Mouse (Mus musculus): ENCODE results near the gene Rack1. TPM values are rescaled to one million over a fixed set of nuclear protein-coding genes. Genes with fewer than 3 reads are reported as not detected.
"Not testable (repeated sequence)": the region's sequence is repeated elsewhere in the genome, so short reads cannot be mapped to it uniquely, and the experiment has no call there.

Gene Rack1
- total RNA-seq (2021) = 100 to 1,000 TPM; 385 to 411 TPM

DNA sequence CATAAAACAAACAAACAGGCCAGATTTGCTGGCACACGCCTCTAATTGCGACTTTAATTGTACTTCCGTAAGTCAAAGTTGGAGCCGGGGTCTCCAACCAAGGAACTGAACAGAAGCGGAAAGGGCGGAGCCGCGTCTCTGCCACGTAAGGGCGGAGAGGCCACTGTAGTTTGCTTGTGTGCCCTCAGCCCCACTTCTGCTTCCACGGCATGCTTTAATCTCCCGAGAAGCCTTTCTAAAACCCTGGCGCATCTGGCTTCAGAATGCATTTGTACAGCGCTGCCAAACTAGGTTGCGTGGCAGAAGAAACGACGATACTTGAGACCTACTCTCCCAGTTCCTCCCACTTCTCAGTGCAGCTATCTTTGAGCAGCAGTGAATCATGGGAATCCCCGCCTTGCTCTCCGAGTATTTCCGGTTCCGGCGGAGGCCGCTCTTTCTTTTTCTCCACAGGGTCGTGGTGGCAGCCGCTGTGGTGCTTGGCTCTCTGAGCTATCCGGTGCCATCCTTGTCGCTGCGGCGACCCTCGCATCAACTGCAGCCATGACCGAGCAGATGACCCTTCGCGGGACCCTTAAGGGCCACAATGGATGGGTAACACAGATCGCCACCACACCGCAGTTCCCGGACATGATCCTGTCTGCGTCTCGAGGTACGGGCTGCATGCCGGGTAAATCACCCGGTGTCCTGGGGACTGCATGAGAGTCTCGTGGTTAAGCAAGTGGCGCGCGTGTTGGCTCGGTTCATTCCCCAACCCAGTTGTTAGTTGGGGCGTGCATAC lies at the start of gene Rack1:
TSS of gene Rack1 (plus strand) at position 412 of the 781 bp plus-strand sequence.
- intact Hi-C loops (cut with DNase I) = loop anchor here (1.0 to 5.0 kb wide), 2 partner anchors 16 to 402 kb away; partner anchors contain the start of gene Zfp62
- peak; percentile 88 to 93 for DNase-seq

DNA sequence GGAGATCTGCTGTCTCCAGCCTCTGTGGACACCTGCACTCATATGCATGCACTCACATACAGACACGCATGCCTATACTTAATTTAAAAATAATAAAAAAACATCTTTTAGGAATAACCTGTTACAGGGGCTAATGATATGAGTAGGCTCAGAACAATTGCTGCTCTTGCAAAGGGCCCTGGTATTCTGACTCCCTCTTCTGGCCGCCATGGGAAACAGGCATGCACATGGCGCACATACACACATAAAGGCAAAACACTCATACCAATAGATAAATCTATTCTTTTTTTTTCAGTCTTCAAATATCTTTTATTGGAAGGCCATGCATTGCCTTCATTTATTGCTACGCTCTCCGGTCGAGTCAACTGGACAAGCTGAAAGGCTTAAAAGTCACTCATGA lies 49.7 kb upstream of the Rack1 start:
- no peak for DNase-seq

DNA sequence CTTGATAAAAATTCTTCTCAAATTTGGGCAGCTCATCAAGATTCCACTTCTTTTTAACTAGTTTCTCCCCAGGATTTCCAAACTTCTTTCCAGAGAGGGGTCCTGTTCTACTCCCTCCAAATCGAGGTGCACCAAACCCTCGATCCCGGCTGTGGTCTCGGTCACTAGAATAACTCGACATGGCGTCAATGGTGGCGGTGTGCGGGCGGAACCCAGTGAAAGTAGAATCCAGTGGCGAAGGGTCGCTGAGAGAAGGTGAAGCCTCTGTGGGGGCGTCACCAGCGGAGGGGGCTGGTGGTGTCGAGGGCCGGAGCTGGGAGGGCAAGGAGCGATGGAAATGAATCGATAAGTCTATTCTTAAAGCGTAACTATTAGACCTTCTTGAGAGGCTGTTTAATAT lies 46.6 kb upstream of the Rack1 start:
- intact Hi-C loops (cut with DNase I) = not testable (repeated sequence)

More for the DNA sequence above, 49.7 kb upstream of the Rack1 start:
- intact Hi-C loops (cut with DNase I) = no loop called here

DNA sequence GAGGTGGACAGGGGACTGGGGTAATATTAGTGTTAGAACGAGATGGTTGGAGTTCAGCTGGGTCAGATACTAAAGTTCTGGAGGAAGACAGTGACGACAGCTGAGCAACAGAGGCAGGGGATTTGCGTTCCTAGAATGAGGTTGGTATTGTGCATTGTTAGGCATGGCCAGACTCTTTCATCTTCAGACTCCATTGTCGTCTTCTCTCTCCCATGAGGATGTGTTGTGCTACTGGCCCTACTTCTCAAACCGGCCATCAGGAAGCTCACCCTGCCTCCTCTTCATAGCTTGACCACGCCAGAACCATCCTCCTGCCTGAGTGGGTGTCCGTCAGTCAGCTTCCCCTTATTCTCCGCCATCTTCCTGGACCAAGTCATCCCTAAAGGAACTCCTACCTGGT lies 41.1 kb upstream of the Rack1 start:
- intact Hi-C loops (cut with DNase I) = no loop called here
- DNase-seq = no peak

More for the DNA sequence above, 46.6 kb upstream of the Rack1 start:
- not testable (repeated sequence) for DNase-seq

DNA sequence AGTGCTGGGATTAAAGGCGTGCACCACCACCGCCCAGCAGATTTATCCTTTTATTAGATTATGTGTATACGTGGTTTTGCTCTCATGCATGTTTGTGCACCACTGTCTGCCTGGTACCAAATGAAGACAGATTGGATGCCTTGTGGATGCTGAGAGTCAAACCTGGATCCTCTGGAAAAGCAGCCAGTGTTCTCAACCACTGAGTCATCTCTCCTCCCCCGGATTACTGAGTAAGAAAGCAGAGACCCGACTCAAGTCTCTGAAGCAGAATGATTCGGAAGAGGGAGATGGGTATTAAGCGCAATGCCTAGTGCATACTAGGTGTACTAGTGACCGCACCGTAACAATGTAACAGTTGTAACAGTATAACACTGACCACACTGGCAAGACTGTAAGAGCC lies 36.0 kb upstream of the Rack1 start:
- intact Hi-C loops (cut with DNase I) = no loop called here
- DNase-seq = no peak

DNA sequence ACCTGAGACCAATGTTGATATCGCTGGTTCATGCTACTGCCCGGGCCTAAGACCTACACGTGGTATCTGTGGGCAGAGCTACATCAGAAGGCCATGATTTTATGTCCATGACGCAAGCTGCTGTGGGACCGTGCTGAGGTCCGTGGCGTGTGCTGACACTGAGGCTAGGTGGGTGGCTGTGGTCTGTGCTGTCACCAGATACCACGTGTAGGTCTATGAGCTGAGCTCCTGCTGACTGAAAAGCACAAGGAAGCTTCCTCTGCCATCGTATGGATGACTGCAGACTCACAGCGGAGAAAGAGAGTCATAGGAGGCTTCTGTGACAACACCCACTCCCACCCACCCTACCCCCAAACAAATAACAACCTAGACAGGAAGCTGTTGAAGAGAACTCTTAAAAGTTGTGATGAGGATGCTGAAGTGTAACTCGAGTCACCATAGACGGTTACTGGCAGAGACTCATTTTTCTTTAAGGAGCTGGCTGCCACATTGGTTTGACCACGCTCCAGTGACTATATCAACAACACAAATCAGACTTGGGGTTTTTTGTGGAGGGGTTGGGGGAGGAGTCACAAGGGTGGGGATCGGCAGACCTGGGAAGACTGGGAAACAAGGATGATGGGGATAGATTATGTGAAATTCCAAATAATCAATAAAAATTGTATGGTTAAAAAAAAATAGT lies 32.8 kb upstream of the Rack1 start:
- no peak for DNase-seq
- intact Hi-C loops (cut with DNase I) = no loop called here

DNA sequence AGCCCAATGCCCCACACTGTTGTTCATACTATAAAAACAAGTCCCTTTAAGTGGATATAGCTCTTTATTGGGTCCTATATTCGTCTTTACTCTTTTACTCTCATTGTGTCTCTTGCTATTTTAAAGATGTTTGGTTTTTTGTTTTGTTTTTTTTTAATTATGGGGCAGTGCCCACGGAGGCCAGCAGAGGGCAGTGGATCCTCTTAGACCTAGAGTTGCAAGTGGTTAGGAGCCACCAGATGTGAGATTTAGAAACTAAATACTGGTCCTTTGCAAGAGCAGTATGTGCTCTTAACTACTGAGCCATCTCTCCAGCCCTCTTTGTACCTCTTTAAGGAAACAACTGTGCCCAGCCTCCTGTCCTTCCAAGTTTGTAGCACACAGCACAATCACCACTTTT lies 28.4 kb upstream of the Rack1 start:
- peak; percentile 22 to 41 for DNase-seq
- intact Hi-C loops (cut with DNase I) = loop anchor here (10.0 kb wide), 1 partner anchor 187 kb away; no protein-coding TSS in a partner anchor

DNA sequence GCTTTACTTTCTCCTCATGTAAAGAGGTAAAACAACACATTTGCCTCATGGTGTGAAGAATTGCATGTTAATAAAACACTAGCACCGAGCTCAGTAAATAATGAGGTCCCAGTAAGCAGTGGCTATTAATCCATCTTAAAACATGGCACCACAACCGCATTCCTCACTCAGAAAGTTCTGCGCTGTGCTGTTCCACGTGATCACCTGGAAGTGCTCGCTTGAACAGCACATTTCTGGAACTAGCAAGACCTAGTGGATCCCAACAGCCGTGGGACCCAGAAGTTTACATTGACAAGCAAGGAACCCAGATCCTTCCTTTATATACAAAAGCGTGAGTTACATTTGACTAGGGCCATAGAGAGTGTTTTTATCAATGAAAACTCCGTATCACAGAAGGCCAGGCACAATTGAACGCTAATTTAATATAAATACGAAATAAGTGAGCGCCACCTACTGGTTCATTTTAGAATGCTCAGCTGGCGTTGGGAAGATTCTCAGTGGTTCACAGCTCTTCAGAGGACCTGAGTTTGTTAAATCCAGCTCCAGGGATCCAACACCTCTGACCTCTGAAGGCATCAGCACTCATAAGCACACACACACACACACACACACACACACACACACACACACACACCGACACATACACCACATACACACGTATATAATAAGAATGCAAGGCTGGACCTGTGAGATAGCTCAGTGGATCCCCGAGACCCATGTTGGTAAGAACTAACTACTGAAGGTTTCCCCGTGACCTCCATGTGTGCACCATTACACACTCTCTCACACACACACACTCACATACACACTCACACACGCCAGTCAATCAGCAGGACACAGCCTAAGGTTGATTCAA lies 25.5 kb upstream of the Rack1 start:
- intact Hi-C loops (cut with DNase I) = loop anchor here (5.0 to 10.0 kb wide), 2 partner anchors 190 to 1852 kb away; no protein-coding TSS in a partner anchor
- peak; percentile 52 to 56 for DNase-seq

DNA sequence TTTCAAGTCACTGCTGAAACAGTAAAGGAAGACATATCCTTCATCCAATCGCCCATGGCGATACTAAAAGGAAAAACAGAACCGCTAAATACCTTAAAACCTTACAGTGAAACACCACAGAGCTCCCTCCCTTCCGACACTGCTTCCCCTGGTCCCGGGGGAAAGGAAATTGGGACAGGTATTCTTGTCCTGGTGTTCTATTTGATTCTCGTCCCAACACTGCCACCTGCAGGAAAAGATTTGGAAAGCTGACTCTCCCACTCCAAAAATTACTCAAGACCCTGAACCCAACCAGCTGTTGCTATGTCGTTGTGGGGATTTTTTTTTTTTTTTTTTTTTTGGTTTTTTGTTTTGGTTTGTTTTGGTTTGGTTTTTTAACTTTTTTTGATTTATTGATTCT lies 24.6 kb upstream of the Rack1 start:
- peak; percentile 53 to 56 for DNase-seq
- intact Hi-C loops (cut with DNase I) = loop anchor here (5.0 to 10.0 kb wide), 2 partner anchors 191 to 1853 kb away; no protein-coding TSS in a partner anchor

DNA sequence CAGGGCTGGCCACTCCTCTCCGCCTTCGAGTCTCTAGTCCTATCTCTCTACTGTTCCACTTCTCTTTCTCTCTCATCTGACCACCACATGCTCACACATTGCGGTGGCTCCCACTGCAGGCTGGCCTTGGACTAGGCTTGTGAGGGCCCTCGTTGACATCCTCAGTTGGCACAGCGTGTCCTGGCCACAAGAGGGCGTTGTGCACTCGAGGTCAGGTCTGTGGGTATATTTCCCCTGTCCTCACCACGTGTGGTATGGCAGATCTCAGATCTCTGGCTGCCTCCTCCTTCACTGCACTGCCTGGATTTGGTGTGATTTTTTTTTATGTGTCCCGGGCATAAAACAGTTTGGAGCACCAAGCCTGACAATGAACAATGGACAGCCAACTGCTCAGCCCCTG lies 23.5 kb upstream of the Rack1 start:
- no peak for DNase-seq
- intact Hi-C loops (cut with DNase I) = loop anchor here (5.0 to 10.0 kb wide), 2 partner anchors 192 to 1854 kb away; no protein-coding TSS in a partner anchor

DNA sequence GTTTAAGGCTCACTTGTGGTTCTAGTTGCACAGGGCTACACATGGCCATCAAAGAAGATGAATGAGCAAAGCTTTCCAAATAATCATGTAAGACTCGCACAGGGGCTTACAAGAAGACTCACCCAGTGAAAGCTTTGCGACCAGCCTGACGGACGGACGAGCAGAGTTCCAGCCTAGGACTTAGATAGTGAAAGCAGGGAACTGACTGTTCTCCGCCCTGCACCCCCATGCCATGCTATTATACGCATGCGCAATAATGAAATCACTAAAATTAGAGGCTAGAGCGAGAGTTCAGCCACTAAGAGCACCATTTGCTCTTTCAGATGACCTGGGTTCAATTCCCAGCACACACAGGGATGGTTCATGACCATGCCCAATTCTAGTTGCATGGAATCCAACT lies 22.8 kb upstream of the Rack1 start:
- no peak for DNase-seq
- intact Hi-C loops (cut with DNase I) = loop anchor here (5.0 to 10.0 kb wide), 2 partner anchors 193 to 1855 kb away; no protein-coding TSS in a partner anchor

DNA sequence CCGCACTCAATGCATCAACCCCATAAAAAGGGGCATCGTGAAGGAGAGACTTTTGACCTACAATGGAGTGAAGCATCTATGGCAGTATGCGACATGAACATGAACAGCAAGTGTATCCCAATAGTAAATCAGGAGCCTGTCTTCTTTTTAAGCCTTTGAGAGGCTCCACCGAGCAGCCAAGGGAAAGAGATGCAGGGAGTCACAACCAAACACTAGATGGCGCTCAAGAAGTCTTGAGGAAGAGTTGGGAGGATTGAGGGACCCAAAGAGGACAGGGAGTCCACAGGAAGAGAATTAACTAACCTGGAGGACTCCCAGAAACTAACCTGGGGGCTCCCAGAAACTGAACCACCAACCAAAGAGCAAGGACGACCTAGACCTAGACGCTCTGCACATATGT lies 20.7 kb upstream of the Rack1 start:
- DNase-seq = peak; percentile 25 to 33
- intact Hi-C loops (cut with DNase I) = loop anchor here (5.0 to 10.0 kb wide), 2 partner anchors 195 to 1857 kb away; no protein-coding TSS in a partner anchor

DNA sequence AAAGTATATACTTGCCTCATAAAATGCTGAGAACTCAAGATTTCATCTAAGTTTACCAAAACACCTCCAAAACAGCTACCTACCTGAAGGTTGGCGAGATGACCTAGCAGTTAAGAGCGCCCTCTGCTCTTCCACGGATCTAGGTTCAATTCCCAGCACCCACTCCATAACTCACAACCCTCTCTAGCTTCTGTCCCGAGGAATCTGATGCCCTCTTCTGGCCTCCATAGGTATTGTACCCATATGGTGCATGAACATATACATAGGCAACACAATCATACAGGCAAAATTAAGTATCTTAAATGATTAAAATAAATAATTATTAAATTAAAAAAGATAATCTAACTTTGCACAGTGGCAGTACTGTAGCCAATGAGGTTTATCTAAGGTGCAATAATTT lies 17.9 kb upstream of the Rack1 start:
- intact Hi-C loops (cut with DNase I) = no loop called here
- DNase-seq = no peak

DNA sequence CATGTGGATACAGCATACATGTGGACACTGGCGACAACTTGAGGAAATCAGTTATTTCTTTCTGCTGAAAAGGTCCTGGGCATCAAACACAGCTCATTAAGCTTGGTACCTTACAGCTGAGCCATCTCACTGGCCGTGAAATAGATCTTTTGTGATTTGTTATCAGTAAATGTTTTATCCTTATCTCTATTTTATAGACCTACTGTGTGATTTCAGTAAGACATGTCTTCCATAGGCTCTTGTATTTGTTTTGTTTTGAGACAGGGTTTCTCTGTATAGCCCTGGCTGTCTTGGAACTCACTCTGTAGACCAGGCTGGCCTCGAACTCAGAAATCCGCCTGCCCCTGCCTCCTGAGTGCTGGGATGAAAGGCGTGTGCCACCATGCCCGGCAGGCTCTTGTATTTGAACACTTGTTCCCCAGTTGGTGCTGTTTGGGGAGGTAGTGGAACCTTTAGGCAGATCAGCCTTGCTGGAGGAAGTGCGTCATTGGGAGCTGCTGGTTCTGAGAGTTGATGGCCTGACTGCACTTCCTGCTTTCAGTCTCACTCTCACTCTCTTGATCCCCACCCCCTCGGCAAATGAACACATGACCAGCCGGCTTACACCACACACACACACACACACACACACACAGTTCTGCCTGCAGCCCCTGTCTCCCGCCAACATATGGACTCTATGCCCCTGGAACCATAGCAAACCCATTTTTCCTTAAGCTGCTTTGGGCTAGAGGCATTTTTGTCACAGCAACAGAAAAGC lies 12.5 kb upstream of the Rack1 start:
- intact Hi-C loops (cut with DNase I) = loop anchor here (2.0 kb wide), 1 partner anchor 33 kb away; no protein-coding TSS in a partner anchor
- peak; percentile 43 to 50 for DNase-seq

DNA sequence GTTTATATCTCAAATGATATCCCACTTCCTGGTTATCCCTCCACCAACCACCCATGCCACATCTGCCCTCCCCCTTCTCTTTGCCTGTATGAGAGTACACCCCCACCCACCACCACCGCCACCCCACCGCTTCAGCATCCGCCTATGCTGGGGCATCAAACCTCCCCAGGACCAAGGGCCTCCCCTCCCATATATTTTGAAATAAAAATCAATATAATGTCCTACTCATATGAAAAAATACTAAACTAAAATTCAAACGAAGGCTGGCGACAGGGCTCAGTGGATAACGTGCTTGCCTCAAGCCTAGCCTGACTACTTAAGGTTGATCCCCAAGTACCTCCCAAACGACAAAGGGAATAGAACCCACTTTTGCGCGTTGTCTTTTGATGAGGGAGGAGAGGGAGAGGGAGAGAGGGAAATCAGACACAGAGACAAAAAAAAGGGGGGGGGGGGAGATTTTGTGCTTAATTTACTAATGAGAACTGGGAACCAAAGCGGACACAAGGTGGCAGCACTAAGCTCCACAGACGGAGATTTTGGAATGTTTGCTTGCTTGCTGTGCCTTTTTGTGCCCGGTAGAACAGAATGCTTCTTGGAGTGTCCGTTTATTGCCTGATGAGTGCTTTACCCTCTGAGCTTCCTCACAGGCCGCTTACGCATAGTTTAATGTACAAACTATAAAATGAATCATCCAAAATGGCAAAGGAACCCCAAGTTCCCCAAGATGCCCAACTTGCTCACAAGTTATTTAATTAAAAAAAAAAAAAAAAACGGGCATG lies 11.6 kb upstream of the Rack1 start:
- intact Hi-C loops (cut with DNase I) = loop anchor here (2.0 kb wide), 1 partner anchor 32 kb away; no protein-coding TSS in a partner anchor
- peak; percentile 79 to 86 for DNase-seq

DNA sequence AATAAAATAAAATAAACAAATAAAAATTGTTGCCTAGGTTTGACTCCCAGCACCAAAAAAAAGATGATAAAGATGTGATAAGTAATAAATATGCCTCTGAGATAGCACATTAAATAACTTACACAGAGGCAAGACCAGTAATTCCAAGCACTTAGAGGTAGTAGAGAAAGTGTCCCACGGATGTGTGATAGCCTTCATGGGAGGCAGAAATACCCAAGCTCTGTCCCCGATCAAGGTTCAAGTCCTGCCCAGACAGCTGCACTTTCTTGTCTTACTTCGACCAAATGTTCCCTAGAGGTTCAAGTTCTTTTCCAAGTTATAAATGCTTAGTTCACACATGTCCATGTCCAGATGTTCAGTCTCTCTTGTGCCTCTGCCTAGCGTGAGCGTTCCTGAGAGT lies 10.9 kb upstream of the Rack1 start:
- DNase-seq = no peak
- intact Hi-C loops (cut with DNase I) = loop anchor here (2.0 kb wide), 1 partner anchor 32 kb away; no protein-coding TSS in a partner anchor

DNA sequence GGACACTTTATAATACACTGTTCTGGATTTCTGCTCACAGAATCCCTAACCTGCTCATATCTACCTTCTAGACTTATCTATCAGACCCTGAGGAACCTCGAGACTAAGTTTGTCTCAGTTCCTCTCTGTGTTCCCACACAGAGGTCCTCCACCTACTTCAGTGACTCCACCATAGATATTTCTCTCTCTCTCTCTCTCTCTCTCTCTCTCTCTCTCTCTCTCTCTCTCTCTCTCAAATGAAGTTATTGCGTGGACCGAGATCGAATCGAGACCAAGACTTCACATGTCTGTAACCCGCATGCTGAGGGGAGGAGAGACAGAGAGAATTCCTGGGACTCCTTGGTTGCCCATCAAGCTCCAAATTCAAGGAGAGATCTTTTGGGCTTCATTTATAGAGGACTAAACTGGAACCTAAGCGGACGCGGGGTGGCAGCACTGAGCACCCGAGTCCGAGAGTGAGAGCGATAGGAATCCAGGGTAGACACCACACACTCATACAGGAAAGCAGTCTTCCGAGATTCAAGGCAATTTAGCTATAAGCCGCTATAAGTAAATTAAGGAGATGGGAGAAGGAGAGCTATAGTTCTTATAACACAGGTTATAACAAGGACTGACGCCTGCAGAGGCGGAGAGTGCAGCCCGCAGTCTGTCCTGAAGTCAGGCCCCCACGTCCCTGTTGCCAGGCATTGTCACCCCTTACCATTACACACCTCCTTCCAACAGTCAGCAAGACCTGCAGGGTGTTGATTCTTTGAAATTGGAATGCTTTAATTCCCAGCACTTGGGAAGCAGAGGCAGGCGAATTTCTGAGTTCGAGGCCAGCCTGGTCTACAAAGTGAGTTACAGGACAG lies 9.9 kb upstream of the Rack1 start:
- peak; percentile 85 to 93 for DNase-seq
- intact Hi-C loops (cut with DNase I) = loop anchor here (1.0 to 2.0 kb wide), 3 partner anchors 31 to 313 kb away; no protein-coding TSS in a partner anchor

DNA sequence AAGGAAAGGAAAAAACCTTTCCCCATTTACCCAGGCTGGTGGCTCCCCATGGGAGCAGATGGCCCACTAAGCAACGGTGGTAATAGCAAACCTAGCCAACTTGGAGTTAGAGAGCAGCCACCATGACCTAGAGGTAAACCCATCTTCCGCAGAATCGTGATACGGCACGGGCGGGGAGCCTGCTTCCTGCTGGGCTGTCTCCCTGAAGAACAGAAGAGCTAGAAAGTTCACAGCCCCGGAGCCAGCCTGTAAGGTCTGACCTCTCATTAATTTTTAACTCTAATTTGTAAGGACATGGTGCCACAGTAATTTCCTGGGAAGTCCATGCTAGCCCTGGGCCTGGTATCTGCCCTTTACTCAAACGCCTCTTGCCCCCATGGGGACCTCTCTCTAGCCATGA lies 9.2 kb upstream of the Rack1 start:
- DNase-seq = no peak
- intact Hi-C loops (cut with DNase I) = loop anchor here (1.0 to 2.0 kb wide), 2 partner anchors 68 to 312 kb away; no protein-coding TSS in a partner anchor

Measured in heart, postnatal 36 days (tissue).